Mouse (Mus musculus) bone marrow macrophage, adult 2 months (primary cell): Measurements from ENCODE around the gene Lbhd1. TPM values are rescaled to one million over a fixed set of nuclear protein-coding genes. Genes with fewer than 3 reads are reported as not detected.

ENCODE experiments used
- H3K27ac ChIP-seq: 2 replicates; pipeline ENCODE4 v1.5.1; 2012; ENCODE audit warnings: low read depth, low read length; ENCODE audit not compliant: insufficient read depth
- H3K4me1 ChIP-seq: 2 replicates; pipeline ENCODE4 v1.6.1; 2012; ENCODE audit warnings: low read length; ENCODE audit not compliant: control insufficient read depth, insufficient read depth
- H3K4me3 ChIP-seq: 2 replicates; pipeline ENCODE4 v1.5.1; 2012; ENCODE audit warnings: mild to moderate bottlenecking, low read length, moderate library complexity; ENCODE audit not compliant: insufficient read depth
- CTCF ChIP-seq: IDR thresholded peaks from 2 replicates; pipeline ENCODE4 v1.5.1; 2012; ENCODE audit warnings: low read depth, mild to moderate bottlenecking, low read length, moderate library complexity
- POLR2A ChIP-seq: IDR thresholded peaks from 2 replicates; pipeline ENCODE4 v1.6.1; 2012; ENCODE audit warnings: mild to moderate bottlenecking, low read depth, low read length, borderline replicate concordance
- polyA plus RNA-seq: library from polyadenylated mRNA; stranded (reverse); fragments of >200 nt; gene quantifications from 2 replicates; pipeline ENCODE4 v1.2.4, GENCODE M21; 2012; ENCODE audit not compliant: missing spikeins, insufficient read depth, insufficient read length

The Lbhd1 gene
- polyA plus RNA-seq, 1 experiment, result 13.7 TPM

GRCm38 (mm10) chr19:8871267-8872186, 12.0 kb upstream of the Lbhd1 start, which contains the start of gene Ubxn1:
TSS of gene Ubxn1 (plus strand) at chr19:8871496.
- Histone ChIP-seq H3K27ac (peak within 1 kb of the TSS; percentile 74), H3K4me3 (peak within 1 kb of the TSS; percentile 98), H3K4me1 (peaks cover 13% of the 10 kb centered on the region)
- TF ChIP-seq CTCF (no peak), POLR2A (0 out of 2 replicates have a peak, but pooled peaks have one; percentile 50)

GRCm38 (mm10) chr19:8872266-8872840, 11.2 kb upstream of the Lbhd1 start:
- TF ChIP-seq CTCF (no peak), POLR2A (no peak)
- Histone ChIP-seq H3K27ac (peak overlapping the region; percentile 74), H3K4me3 (peak overlapping the region; percentile 98), H3K4me1 (peaks cover 13% of the 10 kb centered on the region)

DNA sequence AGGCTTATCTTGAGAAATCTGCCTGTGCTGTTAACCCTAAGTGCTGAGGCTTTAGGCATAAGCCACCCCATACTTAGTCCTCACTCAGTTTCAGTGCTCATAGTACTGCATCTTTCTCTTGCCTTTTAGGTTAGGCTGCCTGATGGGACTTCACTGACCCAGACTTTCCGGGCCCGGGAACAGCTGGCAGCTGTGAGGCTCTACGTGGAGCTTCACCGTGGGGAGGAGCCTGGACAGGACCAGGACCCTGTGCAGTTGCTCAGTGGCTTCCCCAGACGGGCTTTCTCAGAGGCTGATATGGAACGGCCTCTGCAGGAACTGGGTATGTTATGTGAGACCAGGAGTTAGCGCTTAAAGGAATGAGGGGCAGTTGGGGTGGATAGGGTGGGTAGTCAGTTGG, 8.5 kb upstream of the Lbhd1 start:
- peaks cover 13% of the 10 kb centered on the region for H3K4me1 ChIP-seq
- no peak overlapping the region for H3K4me3 ChIP-seq
- TF ChIP-seq POLR2A, result no peak
- no peak for TF ChIP-seq CTCF
- no peak overlapping the region for H3K27ac ChIP-seq

GRCm38 (mm10) chr19:8880311-8881033, 3.1 kb upstream of the Lbhd1 start, which contains the start of gene Uqcc3:
TSS of gene Uqcc3 (minus strand) at chr19:8880923.
- peak within 1 kb of the TSS; percentile 90 for H3K4me3 ChIP-seq
- TF ChIP-seq CTCF (no peak), POLR2A (peak; percentile 80; the same call in 1 of the 2 replicates)
- H3K4me1 ChIP-seq, result no peaks in the 10 kb centered on the region; the same call in 1 of the 2 replicates
- H3K27ac ChIP-seq, result peak within 1 kb of the TSS; percentile 38

DNA sequence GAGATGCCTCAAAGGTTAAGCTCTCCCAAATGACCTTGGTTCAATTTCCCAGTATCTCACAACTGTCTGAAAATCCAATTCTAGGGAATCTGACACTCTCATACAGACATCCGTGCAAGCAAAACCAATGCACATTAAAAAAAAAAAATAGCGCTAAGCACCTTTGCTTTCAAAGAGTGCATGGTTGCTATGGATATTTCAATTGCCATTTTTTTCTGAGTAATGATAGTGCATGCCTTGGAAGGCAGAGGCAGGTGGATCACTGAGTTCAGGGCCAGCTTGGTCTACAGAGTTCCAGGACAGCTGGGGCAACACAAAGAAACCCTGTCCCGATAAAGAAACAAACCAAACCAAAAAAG, 2.5 kb upstream of the Lbhd1 start:
- H3K27ac ChIP-seq, result no peak overlapping the region
- H3K4me3 ChIP-seq, result peak overlapping the region; percentile 90
- no peak for TF ChIP-seq POLR2A
- H3K4me1 ChIP-seq, result no peaks in the 10 kb centered on the region; the same call in 1 of the 2 replicates

- H3K27ac ChIP-seq, result no peak overlapping the region
- H3K4me1 ChIP-seq, result peaks cover 7% of the 10 kb centered on the region
- no peak overlapping the region; the same call in 1 of the 2 replicates for H3K4me3 ChIP-seq
- no peak for TF ChIP-seq CTCF
- TF ChIP-seq POLR2A, result no peak
Measured at GRCm38 (mm10) chr19:8886916-8887584, 3.5 kb downstream of the Lbhd1 start.

- no peak for TF ChIP-seq CTCF
- TF ChIP-seq POLR2A, result no peak
- H3K27ac ChIP-seq, result peak overlapping the region; percentile 83
- H3K4me3 ChIP-seq, result peak overlapping the region; percentile 83
- peaks cover 7% of the 10 kb centered on the region for H3K4me1 ChIP-seq
Measured at GRCm38 (mm10) chr19:8887585-8888463, 4.3 kb downstream of the Lbhd1 start.

DNA sequence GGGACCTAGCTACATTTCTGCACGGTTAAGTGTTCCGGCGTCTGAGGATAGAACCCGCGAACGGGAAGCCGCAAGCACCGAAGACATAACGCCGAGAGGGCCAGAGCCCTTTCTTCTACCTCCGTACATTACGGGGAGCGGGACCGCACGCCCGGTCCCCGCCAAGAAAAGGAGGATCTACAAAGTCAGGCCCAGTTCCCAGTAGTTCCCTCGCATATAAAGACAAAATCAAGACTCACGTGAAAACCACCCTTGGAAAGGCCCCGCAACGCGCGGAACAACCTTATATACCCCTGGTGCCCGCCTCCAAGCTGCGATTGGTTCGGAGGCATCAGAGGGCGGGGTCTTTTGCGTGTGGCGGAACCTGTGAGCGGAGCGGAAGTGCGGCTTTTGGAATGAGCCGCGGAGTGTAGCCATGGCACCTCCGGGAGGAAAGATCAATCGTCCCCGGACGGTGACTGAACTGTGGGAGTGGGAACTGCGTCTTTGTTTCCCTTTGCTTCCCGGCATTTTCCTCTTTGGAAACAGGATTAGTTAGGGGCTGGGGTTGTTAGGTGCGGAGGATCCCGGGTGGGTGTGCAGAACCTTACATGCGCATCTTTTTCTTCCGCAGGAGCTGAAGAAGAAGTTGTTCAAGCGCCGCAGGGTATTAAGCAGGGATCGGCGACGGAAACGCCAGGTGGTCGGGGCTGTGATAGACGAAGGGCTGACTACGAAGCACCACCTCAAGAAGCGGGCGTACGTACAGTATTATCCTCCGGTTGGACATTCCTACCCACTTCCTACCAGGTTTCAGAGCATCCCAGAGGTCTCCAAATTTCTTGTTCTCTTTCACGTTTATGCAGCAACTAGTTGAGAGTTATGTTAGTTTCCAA, 5.2 kb downstream of the Lbhd1 start, which contains the start of the genes 1810009A15Rik and Gm49416:
Gene 1810009A15Rik, plus strand, starts transcription at position 343 of the 875 bp plus-strand sequence.
Gene Gm49416, plus strand, starts transcription at position 416 of the 875 bp plus-strand sequence.
- TF ChIP-seq POLR2A (peak; percentile 61; the same call in 1 of the 2 replicates), CTCF (no peak)
- H3K27ac ChIP-seq, result peak within 1 kb of the TSS; percentile 83
- peak within 1 kb of the TSS; percentile 83 for H3K4me3 ChIP-seq
- H3K4me1 ChIP-seq, result peaks cover 7% of the 10 kb centered on the region
